Mouse (Mus musculus) adrenal gland, postnatal 25 days (tissue): ENCODE results near the gene Tmem60. TPM values are rescaled to one million over a fixed set of nuclear protein-coding genes. Genes with fewer than 3 reads are reported as not detected.

ENCODE experiments used
- DNase-seq: peaks from one replicate; pipeline ENCODE4 v3.0.0; 2021; ENCODE audit warnings: mixed read lengths
- long read RNA-seq: library from polyadenylated mRNA; stranded (forward); transcript quantifications from one replicate; pipeline ENCODE4 v2.0.0, GENCODE M21; 2021
- total RNA-seq: library from RNA; stranded (reverse); gene quantifications from 2 replicates; pipeline ENCODE4 v1.2.3, GENCODE M21; 2021

Tmem60 gene
- 20.4 and 24.6 TPM in 2 replicates for total RNA-seq
- long read RNA-seq, transcript Tmem60-201 (2 exons, 1,147 nt): major isoform, 21 of 21 reads
- long read RNA-seq, partial matches to known transcripts: 0 of 21 reads
- long read RNA-seq, other reads (novel, unspliced or antisense): 0 of 21 reads

DNA sequence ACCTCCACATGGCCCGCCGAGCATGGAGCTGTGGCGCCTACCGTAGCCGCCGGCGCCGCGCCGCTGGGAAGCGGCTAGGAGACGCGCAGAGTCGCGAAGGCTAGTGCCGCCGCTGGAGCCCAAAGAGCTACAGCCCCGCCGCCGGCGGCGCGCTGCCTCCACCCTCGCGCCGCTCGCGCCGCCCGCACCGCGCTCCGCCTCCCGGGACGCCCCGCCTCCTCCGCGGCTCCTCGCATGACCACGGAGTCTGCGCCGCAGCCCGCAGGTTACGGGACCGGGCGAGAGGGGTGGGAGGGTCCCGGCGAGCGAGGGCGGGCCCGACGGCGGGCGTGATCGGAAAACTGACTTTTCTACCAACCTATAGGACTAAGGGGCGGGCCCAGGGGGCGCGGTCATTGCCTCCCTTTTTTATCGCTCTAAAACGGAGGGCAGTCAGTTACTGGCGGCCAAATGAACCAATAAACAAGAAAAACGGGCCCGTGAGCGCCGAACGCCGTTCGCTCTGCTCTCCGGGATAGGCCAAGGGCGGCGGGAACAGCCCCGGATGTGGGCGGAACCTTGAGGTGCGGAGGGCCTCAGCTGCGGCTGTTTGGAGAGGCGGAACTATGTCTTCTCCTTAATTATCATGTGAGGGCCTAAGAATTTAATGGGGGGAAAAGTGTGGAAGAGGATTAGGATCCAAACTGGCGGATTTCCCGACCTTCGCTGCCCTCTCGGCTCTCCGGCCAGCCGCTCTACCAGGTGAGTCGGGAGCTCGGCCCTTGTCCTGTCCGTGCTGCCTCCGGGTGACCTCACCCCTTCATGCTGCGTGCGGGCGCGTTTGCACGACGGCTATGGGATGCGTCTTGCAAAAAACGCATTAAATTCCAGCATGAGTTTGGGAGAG, at the start of gene Tmem60, which contains the start of gene Phtf2:
Gene Tmem60 (plus strand): TSS at position 277 of the 886 bp plus-strand sequence.
Gene Phtf2 (minus strand): TSS at position 210 of the 886 bp plus-strand sequence.
- peak; percentile 99 for DNase-seq

DNA sequence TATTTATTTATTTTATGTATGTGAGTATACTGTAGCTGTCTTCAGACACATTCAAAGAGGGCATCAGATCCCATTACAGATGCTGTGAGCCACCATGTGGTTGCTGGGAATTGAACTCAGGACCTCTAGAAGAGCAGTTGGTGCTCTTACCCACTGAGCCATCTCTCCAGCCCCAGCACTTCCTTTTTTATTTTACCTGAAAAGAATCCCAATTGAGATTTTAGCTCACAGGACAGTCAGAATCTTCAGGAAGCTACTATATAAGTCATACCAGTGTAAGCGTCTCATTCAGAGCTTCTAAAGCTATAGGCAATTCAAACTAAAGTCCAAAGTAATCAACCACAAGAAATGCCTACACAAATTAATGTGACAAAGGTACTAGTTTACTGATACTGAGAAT, 47.6 kb upstream of the Tmem60 start:
- DNase-seq: no peak

DNA sequence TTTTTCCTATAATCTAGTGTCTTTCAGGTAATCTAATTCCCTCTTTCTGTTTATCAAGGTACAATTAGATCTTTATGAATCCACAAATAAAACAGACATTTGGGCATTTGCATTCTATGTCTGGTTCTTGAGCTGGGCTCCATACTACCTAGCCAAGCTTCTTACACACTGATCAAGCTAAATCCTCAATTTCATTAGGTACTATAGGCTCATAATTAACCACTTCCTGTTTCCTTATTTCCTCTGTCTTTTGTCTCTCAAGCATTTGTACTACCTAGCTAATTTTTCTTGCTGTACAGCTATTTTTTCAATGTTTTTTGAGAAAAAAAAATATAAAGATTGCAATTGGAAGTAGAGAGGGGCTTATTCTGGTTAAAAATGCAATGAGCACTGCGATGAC, 44.9 kb upstream of the Tmem60 start:
- DNase-seq: no peak

DNA sequence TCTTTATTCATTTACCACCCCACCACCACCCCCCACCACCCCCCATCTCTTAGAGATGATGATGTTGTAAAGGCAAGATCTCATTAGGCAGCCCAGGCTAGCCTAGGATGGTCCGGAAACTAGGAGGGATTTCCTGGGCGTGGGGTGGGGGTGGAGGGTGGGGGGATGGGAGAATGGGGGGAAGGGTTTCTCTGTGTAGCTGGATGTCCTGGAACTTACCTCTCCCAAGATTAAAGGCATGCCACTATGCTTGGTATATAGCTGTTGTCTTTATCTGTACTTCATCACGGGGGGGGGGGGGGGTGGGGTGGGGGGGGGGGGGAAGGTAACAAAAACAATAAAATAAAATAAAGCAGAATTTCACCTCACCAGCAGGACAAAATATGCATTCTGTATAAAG, 38.6 kb upstream of the Tmem60 start:
- no peak for DNase-seq

DNA sequence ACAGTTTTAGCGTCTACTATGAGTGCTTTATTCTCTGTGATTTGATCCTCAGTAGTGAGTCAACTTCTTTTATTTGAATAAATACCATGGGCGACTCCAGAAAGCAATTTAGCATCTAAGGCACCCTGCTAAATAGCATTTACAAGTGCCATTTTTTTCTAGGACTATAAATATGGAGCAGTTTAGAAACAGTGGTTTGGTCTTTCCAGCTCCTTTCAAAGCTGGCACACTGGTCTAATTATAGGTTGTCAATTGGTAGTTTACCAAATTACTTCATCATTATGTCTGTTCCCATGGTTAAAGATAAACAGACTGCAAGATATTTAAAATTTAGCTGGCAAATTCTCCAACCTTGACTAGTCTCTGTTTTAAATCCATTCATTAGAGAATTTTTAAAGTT, 38.2 kb upstream of the Tmem60 start:
- no peak for DNase-seq

DNA sequence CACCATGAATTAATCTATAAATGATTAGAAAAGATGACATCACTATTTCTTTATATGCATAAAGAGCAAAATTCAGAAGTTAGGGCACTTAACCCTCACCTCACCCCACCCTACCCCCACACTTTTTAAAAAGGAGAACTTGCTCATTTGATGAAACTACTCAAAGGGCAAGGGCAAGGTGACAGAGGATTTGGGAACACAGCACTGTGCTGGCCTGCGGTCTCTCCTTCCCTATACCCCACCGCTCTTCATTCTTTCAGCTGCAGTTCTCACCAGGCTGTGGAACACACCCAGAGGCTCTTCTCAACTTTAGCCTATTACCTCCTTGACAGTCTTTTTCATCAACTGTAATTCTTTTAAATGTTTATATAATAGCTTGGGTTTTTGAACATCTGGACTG, 35.0 kb upstream of the Tmem60 start:
- DNase-seq: no peak

DNA sequence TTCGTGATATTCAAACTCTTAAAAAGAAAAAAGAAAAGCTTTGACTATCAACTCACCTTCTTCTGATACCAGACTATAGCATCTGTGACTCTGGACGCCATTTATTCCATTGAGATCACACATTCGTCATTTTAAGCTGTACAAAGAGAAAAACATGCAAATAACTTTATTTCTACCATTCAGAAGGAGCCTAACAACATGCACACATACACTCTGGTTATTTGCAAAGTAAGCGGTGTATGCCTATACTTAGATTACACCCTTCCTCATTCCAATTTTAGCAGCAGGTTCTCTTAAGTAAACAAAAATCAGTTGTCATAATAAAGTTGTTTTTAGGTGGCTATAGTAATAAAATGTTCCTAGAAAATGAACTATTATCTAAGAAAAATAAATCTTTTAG, 26.9 kb upstream of the Tmem60 start:
- DNase-seq: no peak

DNA sequence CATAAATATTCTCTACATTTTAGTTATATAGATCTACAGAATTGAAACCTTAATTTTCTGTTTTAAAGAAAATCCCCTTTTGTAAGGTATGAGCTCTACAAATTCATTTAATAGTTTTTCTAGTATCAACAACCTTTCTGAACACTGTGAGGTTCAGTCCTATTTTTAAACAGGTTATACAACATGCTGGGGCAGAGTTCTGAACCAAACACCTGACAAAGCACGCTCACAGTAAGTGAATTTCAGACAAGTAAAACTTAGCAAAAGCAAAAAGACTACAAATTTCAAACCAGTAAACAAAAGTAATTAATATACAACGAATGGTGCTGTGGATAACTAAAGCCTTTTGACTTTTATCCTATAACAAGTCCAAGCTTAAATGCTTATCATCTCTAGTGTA, 23.6 kb upstream of the Tmem60 start:
- DNase-seq: no peak

DNA sequence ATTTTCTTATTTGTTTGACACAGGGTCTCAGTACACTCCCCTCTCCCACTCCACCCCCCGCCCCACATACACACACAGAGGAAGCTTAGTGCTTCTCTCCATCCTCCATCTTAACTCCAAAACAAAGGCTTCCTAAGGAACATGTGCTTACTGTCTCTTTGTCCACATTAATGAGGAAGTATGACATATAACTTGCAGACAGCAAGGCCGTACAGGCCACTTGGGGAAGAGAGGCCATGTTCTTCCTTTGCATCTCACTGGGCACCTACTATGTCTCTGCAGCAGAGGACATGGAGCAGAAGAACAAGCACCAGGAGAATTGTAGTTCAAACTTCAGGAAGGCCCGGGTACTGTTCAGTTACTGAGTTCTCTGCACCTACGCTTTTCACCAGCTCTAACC, 21.4 kb upstream of the Tmem60 start:
- no peak for DNase-seq

DNA sequence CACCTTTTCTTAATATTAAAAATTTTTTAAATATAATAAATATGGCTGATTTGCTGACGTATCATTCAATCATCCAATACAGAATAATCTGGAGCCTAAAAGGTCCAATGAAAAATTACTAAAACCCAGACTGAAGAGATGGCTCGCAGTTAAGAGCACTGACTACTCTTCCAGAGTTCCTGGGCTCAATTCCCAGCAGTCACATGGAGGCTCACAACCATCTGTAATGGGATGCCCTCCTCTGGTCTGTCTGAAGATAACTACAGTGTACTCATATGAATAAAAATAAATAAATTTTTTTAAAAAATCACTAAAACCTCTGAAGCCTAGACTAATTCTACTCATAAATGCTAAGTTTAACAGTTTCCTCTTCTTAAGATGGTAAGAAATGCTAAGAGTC, 20.1 kb upstream of the Tmem60 start:
- no peak for DNase-seq

DNA sequence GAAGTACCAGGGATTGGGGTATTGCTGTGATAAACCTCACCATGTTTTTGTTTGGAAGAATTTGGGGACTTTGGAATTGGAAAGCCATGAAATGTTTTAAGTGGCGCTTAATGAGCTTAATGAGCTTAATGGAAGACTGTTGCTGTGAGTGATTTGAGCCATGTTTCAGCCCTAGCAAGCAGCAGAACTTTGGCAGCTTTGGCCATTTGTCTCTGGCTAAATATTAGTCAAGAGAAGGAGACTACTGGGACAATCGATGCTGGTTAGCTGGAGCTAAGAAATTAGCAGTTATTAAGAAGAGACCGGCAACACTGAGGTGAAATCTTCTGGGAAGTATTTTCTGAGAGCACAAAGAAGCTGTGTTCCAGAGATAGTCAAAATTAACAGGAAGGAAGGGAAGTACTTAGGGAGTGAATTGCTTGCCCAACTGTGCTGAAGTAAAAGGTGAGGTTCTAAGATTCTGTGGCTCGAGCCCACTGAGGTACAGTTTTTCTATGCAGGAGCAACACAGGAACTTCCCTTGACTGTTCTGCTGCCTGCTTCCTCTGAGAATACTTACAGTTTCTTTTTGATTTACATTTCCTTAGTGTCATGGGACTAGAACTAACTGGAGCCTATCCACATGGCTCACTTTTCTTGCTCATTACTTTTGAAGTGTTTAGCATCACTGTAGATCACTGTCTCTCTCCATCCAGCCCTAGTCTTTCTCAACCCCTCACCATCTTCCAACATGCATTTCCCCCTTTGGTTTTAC, 17.6 kb upstream of the Tmem60 start:
- DNase-seq: no peak

DNA sequence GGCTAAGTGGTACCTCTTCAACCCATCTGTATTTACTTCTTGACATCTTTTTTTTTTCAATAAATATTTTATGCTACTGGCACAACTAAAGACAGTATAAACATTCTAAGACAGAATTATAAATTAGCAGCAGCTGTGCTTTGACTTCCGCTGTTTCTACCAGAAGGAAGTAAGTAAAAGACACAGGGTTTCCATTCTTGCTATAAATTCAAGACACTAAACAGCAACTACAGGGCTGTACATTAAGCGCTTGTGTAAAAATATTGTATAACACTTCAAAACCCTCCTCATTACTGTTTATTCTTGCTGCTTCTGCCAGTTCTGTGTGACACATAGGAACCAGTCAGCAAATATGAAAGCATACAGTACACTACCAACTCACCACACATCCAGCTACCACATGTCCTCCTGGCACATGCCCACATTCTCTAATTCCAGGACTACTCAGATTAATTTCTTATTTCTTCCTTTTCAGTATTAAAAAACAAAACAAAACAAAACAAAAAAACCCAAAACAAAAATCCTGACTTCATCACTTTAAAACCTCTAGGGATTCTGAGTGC, 16.7 kb upstream of the Tmem60 start:
- DNase-seq: no peak

DNA sequence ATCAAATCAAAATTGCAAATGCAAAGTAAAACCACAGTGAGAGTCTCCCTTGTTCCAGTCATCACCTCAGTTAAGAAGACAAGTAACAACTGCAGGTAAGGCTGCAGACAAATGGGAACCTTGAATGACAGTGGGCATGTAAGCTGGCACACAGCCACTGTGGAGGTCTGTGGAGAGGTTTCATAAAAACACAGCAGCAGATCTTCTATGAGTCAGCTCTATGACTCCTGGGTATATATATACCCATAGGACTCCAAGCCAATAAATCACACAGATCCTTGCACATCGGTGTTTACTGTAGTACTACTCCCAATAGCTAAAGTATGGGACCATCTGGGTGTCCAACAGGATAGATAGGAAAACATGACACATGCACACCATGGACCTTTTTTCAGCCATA, 8.8 kb upstream of the Tmem60 start:
- no peak for DNase-seq

DNA sequence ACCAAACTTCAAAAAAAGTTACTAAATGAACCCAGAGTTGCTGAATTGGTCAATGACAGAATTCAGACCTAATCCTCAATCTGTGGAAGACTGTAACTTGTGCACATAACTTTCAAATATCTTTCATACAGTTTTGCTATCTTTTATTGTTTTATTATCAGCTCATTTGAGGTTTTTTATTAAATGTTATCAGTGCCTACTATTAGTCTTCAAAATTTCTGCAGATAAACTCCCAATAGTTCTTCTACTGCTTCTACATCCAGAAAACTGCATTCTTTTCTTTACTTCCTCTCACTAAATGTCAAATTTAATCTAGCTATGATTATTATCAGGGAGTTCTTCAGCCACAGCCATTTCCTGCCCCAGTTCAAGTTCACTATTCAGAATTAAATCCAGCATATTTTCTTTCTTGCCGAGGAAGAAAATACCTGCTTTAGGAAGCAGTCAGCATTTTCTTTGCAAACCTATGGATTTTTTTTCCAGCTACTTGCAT, 5.0 kb upstream of the Tmem60 start:
- DNase-seq: no peak

DNA sequence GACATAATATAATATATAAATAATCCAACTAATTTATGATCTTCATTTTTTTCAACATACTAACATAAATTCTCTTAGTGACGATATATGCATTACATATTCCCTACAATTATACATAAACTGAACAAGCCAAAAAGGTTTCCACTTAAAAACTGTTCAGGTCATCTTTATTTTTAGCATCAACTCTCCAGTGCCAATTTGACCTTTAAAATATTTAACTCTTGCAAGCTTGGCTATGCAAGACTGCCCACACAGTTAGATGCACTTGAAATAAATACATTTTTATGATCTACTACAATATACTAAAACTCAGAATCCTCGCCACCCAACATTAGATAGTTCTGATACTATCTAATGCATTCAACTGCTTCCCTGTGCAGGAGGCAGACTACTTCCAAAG, 1.6 kb upstream of the Tmem60 start:
- no peak for DNase-seq

DNA sequence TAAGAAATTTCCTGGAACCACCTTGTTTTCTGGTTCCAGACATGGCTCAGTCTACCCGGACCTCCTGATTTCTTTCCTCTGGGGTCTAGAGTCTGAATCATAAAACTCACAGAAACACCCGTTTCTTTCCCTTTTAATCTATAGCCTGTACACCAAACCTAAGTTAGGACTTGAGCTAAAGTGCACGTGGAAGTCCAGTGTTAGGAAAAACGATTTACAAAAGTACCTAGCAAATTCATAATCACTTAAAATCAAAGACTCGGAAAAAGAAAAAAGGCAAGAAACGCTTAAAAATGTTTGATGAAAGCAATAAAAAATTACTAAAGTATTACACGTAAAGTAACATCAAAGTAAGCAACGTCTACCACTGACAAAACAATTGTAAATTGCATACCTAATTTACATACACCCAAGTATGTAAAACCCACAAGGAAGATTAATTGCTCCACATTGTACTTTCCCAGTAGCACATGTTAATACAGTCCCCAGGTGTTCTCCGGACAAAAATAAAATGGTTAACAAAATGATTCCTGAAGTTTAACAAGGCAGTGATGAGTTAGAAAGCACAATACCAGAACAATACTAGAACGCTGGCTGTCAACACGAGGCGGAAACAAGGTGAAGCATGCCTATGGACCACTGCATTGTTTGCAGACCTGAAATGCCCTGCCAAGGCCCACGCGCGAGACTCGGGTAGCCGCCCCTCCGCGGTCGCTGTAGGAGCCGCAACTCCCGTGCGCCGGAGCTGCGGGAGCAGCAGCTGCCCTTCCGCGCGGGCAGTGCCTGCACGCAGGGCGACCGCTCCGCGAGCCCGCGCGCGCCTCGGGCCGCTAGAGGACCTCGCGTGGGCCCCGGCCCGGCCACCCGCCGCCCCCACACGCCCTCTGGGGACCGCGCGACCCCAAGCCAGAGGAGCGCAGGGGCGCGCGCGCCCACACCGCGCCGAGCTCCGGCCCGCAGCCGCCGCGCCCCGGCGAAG, 905 bp upstream of the Tmem60 start:
- peak; percentile 58 for DNase-seq

DNA sequence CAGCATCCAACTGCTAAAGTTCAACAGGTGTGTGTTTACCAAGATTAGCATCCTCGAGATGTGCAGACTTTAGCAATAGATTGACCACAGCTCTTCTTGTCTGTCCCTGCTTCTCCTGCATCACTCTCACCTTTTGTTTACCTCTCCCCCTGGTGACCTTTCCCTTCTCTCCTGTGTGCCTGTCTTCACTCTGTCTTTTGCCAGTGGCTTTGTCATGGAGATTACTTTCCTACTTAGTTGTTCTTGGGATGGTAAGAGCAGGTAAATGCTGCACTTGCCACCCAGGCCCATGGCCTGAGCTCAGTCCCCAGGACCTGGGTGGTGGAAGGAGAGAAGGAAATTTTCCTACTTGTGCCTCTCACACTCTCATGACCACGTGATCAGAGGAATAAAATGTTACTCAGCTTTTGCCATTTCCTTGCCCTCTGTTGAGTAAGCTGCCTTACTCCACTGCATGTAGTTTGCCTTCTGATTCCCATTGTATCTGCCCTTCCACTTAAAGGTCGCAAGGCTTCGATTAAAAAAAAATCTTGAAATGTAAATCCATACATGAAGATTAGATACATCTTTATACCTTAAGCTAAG, 2.1 kb downstream of the Tmem60 start:
- DNase-seq: no peak

DNA sequence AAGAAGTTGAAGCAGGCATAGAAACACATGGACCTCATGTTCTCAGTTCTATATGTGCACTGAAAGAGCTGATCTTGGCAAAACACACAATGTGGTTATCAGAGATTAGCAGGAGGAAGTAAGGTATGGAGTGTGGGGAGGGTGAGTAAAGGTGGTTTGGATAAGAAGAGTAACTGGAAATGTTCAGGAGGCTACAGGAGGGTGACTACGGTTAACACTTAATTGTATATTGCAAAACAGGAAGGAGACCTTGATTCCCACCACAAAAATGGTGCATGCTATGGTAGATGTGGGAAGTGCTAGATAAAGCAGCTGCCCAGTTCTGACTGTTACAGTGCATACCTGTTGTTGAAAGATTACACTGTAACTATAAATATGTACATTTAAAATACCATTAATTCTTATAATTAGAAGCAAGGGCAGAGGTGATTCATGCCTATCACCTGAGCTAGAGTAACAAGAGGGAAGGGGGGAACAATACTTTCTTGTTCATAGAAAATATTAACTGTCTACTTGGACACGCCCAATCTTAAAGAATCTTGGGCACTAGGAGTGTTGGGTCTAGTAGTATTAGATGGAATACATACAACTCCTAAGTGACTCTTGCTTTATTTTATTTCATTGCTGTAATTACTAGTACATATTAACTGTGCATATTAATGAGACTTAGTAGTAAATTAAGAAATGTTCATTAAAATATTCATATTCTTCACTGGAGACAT, 15.6 kb downstream of the Tmem60 start:
- DNase-seq: no peak

DNA sequence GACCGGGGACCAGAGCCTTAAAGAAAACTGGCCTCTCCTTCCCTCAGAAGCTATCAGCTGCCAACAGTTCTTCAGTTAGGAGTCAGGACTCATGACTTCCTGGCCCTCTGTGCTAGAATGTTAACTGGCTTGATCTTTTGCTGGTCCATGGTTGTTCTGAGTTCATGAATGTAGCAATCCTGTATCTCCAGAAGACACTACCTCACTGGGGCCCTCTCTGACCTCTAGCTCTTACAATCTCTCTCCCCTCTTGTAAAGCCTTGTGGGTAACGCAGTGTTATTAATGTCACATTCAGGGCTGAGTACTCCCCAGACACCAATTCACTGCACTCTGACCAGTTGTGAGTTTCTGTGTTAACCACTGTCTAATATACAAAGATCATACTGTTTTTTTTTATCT, 22.7 kb downstream of the Tmem60 start:
- no peak for DNase-seq

DNA sequence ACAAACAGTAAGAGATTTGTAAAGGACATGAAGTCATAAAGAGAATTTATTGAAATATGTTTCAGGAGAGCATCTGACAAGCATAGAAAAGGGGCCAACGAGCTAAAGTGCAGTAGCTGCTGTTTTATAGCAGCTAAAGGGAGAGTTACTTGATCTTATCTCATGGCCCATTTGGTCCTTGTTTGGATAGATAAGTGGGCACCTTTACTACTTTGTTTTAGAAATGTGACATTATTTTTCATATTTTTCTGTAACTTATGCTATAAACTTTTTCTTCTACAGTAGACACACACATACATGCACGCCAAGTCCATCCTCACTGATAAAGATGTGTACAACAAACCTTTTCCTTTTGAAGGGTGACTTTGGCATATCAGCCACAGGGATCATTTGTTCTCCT, 23.4 kb downstream of the Tmem60 start:
- no peak for DNase-seq
